Mouse (Mus musculus) liver, adult 2 months (tissue): ENCODE results near the gene Adgrl3. TPM values are rescaled to one million over a fixed set of nuclear protein-coding genes. Genes with fewer than 3 reads are reported as not detected.

Experiments
- DNase-seq: peaks from one replicate; pipeline ENCODE4 v3.0.0-alpha.2; 2011; ENCODE audit warnings: low read depth, low spot score; ENCODE audit errors: extremely low read depth
- H3K27ac ChIP-seq: fragments of 200-500 bp; replicated peaks from 2 replicates; pipeline ENCODE4 v1.5.1; 2012; ENCODE audit warnings: low read depth, mild to moderate bottlenecking, control low read depth, inconsistent platforms, low read length; ENCODE audit not compliant: insufficient read depth
- H3K27me3 ChIP-seq: fragments of 200-500 bp; 2 replicates; pipeline ENCODE4 v1.6.1; 2012; ENCODE audit warnings: mild to moderate bottlenecking, moderate library complexity, low read length, inconsistent platforms; ENCODE audit not compliant: control insufficient read depth, insufficient read depth
- H3K36me3 ChIP-seq: fragments of 200-500 bp; 2 replicates; pipeline ENCODE4 v1.6.1; 2012; ENCODE audit warnings: low read length, inconsistent platforms; ENCODE audit not compliant: control insufficient read depth, insufficient read depth
- H3K4me1 ChIP-seq: fragments of 200-500 bp; 2 replicates; pipeline ENCODE4 v1.6.1; 2011; ENCODE audit warnings: low read length; ENCODE audit not compliant: control insufficient read depth, insufficient read depth
- H3K4me3 ChIP-seq: fragments of 200-500 bp; 2 replicates; pipeline ENCODE4 v1.5.1; 2011; ENCODE audit warnings: low read depth, mild to moderate bottlenecking, control low read depth, low read length, moderate library complexity; ENCODE audit not compliant: insufficient read depth
- H3K79me2 ChIP-seq: fragments of 200-500 bp; 2 replicates; pipeline ENCODE4 v1.6.1; 2012; ENCODE audit warnings: inconsistent platforms, mild to moderate bottlenecking, low read length, moderate library complexity; ENCODE audit not compliant: control insufficient read depth, insufficient read depth
- H3K9ac ChIP-seq: fragments of 200-500 bp; 2 replicates; pipeline ENCODE4 v1.6.1; 2012; ENCODE audit warnings: low read depth, mild to moderate bottlenecking, control low read depth, inconsistent platforms, low read length
- CTCF ChIP-seq: fragments of 200-500 bp; IDR thresholded peaks from 2 replicates; pipeline ENCODE4 v1.5.1; 2011; ENCODE audit warnings: low read depth, low read length, control low read depth
- POLR2A ChIP-seq: fragments of 200-500 bp; IDR thresholded peaks from 2 replicates; pipeline ENCODE4 v1.6.1; 2011; ENCODE audit warnings: low read length, control low read depth; ENCODE audit not compliant: insufficient read depth; ENCODE audit errors: extremely low read depth
- WGBS: fragments of 180-500 bp; shearing (Covaris S2); methylation state at CpG from one replicate; pipeline ENCODE4 v1.1.7; 2018; 5-methylcytosine and 5-hydroxymethylcytosine counted together
- polyA plus RNA-seq: library from polyadenylated mRNA; depleted of rRNA; stranded (reverse); fragments of >200 nt; gene quantifications from 2 replicates; pipeline ENCODE4 v1.2.3, GENCODE M21; 2012
- total RNA-seq: library from RNA; depleted of rRNA; stranded (reverse); fragments of >200 nt; gene quantifications from 2 replicates; pipeline ENCODE4 v1.2.3, GENCODE M21; 2014

The Adgrl3 gene
- total and polyA plus RNA-seq, 2 experiments = 0.33 to 1.0 TPM

- H3K4me1 ChIP-seq = no peaks in the 10 kb centered on the region
These were observed 737.3 kb downstream of the Adgrl3 start for GRCm38 (mm10) chr5:81757093-81757725.

GRCm38 (mm10) chr5:81776234-81776633 is 756.3 kb downstream of the Adgrl3 start:
- WGBS = 94% methylated on average over 5 of the region's 5 CpGs
- no peak overlapping the region for H3K9ac ChIP-seq
- TF ChIP-seq POLR2A = no peak
- no peak for TF ChIP-seq CTCF
- no peak overlapping the region for H3K27ac ChIP-seq
- H3K79me2 ChIP-seq = no peaks in the 10 kb centered on the region
- no peak overlapping the region for H3K4me3 ChIP-seq
- H3K36me3 ChIP-seq = no peaks in the 10 kb centered on the region
- no peaks in the 10 kb centered on the region for H3K4me1 ChIP-seq
- no peaks in the 10 kb centered on the region for H3K27me3 ChIP-seq
- DNase-seq = no peak

More at GRCm38 (mm10) chr5:81757093-81757725, 737.3 kb downstream of the Adgrl3 start:
- Histone ChIP-seq H3K9ac (no peak overlapping the region), H3K36me3 (no peaks in the 10 kb centered on the region), H3K79me2 (no peaks in the 10 kb centered on the region), H3K27me3 (no peaks in the 10 kb centered on the region), H3K27ac (no peak overlapping the region), H3K4me3 (no peak overlapping the region)
- TF ChIP-seq CTCF (no peak), POLR2A (no peak)
- WGBS = 82% methylated on average over 7 of the region's 7 CpGs
- no peak for DNase-seq

GRCm38 (mm10) chr5:81776746-81777145 is 756.8 kb downstream of the Adgrl3 start:
- TF ChIP-seq CTCF (no peak), POLR2A (no peak)
- no peaks in the 10 kb centered on the region for H3K79me2 ChIP-seq
- H3K4me1 ChIP-seq = no peaks in the 10 kb centered on the region
- H3K27me3 ChIP-seq = no peaks in the 10 kb centered on the region
- DNase-seq = no peak
- 83% methylated on average over 5 of the region's 5 CpGs for WGBS
- H3K4me3 ChIP-seq = no peak overlapping the region
- H3K36me3 ChIP-seq = no peaks in the 10 kb centered on the region
- H3K27ac ChIP-seq = no peak overlapping the region
- H3K9ac ChIP-seq = no peak overlapping the region

- WGBS = 90% methylated on average over 8 of the region's 8 CpGs
- DNase-seq = no peak
- H3K27ac ChIP-seq = no peak overlapping the region
- H3K27me3 ChIP-seq = no peaks in the 10 kb centered on the region
- H3K36me3 ChIP-seq = no peaks in the 10 kb centered on the region
- TF ChIP-seq POLR2A = no peak
- TF ChIP-seq CTCF = no peak
- H3K79me2 ChIP-seq = no peaks in the 10 kb centered on the region
- H3K4me1 ChIP-seq = no peaks in the 10 kb centered on the region
- no peak overlapping the region for H3K9ac ChIP-seq
- H3K4me3 ChIP-seq = no peak overlapping the region
These were observed 764.8 kb downstream of the Adgrl3 start for GRCm38 (mm10) chr5:81784770-81785169.

- Histone ChIP-seq H3K36me3 (no peaks in the 10 kb centered on the region), H3K27ac (no peak overlapping the region), H3K4me1 (no peaks in the 10 kb centered on the region), H3K4me3 (no peak overlapping the region), H3K9ac (no peak overlapping the region), H3K79me2 (no peaks in the 10 kb centered on the region), H3K27me3 (peaks cover 3% of the 10 kb centered on the region; the same call in 1 of the 2 replicates)
- WGBS = 85% methylated on average over 1 of the region's 1 CpGs
- no peak for TF ChIP-seq POLR2A
- no peak for TF ChIP-seq CTCF
- DNase-seq = no peak
These were observed 770.8 kb downstream of the Adgrl3 start for GRCm38 (mm10) chr5:81790710-81791109.

GRCm38 (mm10) chr5:81794125-81794524 is 774.2 kb downstream of the Adgrl3 start:
- Histone ChIP-seq H3K79me2 (no peaks in the 10 kb centered on the region), H3K27me3 (peaks cover 3% of the 10 kb centered on the region; the same call in 1 of the 2 replicates), H3K9ac (no peak overlapping the region), H3K4me3 (no peak overlapping the region), H3K36me3 (no peaks in the 10 kb centered on the region), H3K27ac (no peak overlapping the region), H3K4me1 (no peaks in the 10 kb centered on the region)
- 97% methylated on average over 9 of the region's 9 CpGs for WGBS
- no peak for TF ChIP-seq POLR2A
- no peak for TF ChIP-seq CTCF
- DNase-seq = no peak
